Mouse (Mus musculus): ENCODE measurements at regions not wholly inside any gene's neighbourhood (a gene's known extent, or its start where the extent isn't known, plus 50 kb on each side); places are given as distances from the start of the nearest gene placed in this dataset.

- no peak for DNase-seq (ENCODE audit: low spot score in 2 of 2)
These were observed 185.0 kb upstream of the Sox2 start for GRCm38 (mm10) chr3:34465040-34465831.

GRCm38 (mm10) chr3:34458766-34459165 is 191.4 kb upstream of the Sox2 start:
- DNase-seq (ENCODE audit: low spot score in 2 of 2), result no peak

GRCm38 (mm10) chr3:34457821-34458220 is 192.4 kb upstream of the Sox2 start:
- DNase-seq (ENCODE audit: low spot score in 2 of 2), result no peak

GRCm38 (mm10) chr3:34456488-34457433 is 193.4 kb upstream of the Sox2 start:
- peak in 1 of 2 experiments; percentile 8 for DNase-seq (ENCODE audit: low spot score in 2 of 2)

- DNase-seq (ENCODE audit: low spot score in 2 of 2), result no peak
These were observed 196.1 kb upstream of the Sox2 start for GRCm38 (mm10) chr3:34454026-34454624.

GRCm38 (mm10) chr3:34445354-34445753 is 204.9 kb upstream of the Sox2 start:
- DNase-seq (ENCODE audit: low spot score in 2 of 2), result no peak

- DNase-seq (ENCODE audit: low spot score in 2 of 2), result no peak
These were observed 205.4 kb upstream of the Sox2 start for GRCm38 (mm10) chr3:34444802-34445201.

- no peak for DNase-seq (ENCODE audit: low spot score in 2 of 2)
These were observed 206.2 kb upstream of the Sox2 start for GRCm38 (mm10) chr3:34443731-34444628.

GRCm38 (mm10) chr3:34443307-34443706 is 206.9 kb upstream of the Sox2 start:
- DNase-seq (ENCODE audit: low spot score in 2 of 2), result no peak

- no peak for DNase-seq (ENCODE audit: low spot score in 2 of 2)
These were observed 208.4 kb upstream of the Sox2 start for GRCm38 (mm10) chr3:34441792-34442191.

- DNase-seq (ENCODE audit: low spot score in 2 of 2), result no peak
These were observed 208.9 kb upstream of the Sox2 start for GRCm38 (mm10) chr3:34441266-34441665.

GRCm38 (mm10) chr3:34434901-34435300 is 215.3 kb upstream of the Sox2 start:
- no peak for DNase-seq (ENCODE audit: low spot score in 2 of 2)

- no peak for DNase-seq (ENCODE audit: low spot score in 2 of 2)
These were observed 222.2 kb upstream of the Sox2 start for GRCm38 (mm10) chr3:34427967-34428366.

GRCm38 (mm10) chr3:34427495-34427894 is 222.7 kb upstream of the Sox2 start:
- no peak for DNase-seq (ENCODE audit: low spot score in 2 of 2)

- DNase-seq (ENCODE audit: low spot score in 2 of 2), result no peak
These were observed 223.2 kb upstream of the Sox2 start for GRCm38 (mm10) chr3:34426955-34427354.

- DNase-seq (ENCODE audit: low spot score in 2 of 2), result no peak
These were observed 238.3 kb upstream of the Sox2 start for GRCm38 (mm10) chr3:34411915-34412306.

- no peak for DNase-seq (ENCODE audit: low spot score in 2 of 2)
These were observed 238.9 kb upstream of the Sox2 start for GRCm38 (mm10) chr3:34411142-34411914.

- no peak for DNase-seq (ENCODE audit: low spot score in 2 of 2)
These were observed 246.6 kb upstream of the Sox2 start for GRCm38 (mm10) chr3:34403586-34403985.

- DNase-seq (ENCODE audit: low spot score in 2 of 2), result no peak
These were observed 258.9 kb upstream of the Sox2 start for GRCm38 (mm10) chr3:34391275-34391674.

GRCm38 (mm10) chr3:34384965-34385505 is 265.2 kb upstream of the Sox2 start:
- no peak for DNase-seq (ENCODE audit: low spot score in 2 of 2)

All from thymus, postnatal 10 days (tissue).